Mouse (Mus musculus) stomach, embryonic 16.5 days (tissue): Measurements from ENCODE around the gene Cacna2d3. TPM values are rescaled to one million over a fixed set of nuclear protein-coding genes. Genes with fewer than 3 reads are reported as not detected.

Source experiments
- ATAC-seq: fragments of 200-750 bp; cut with Nextera tagmentation; 2 replicates; pipeline ENCODE4 v1.8.0; 2017; ENCODE audit warnings: moderate number of reproducible peaks, moderate TSS enrichment; ENCODE audit not compliant: insufficient read depth, low FRiP score
- H3K27ac ChIP-seq: fragments of 300-500 bp; sonication (generic); 2 replicates; pipeline ENCODE4 v1.5.1; 2014; ENCODE audit warnings: low read length
- H3K27me3 ChIP-seq: fragments of 300-500 bp; sonication (generic); 2 replicates; pipeline ENCODE4 v1.6.1; 2014; ENCODE audit warnings: low read length, control low read depth, mixed read lengths; ENCODE audit not compliant: control insufficient read depth, insufficient read depth
- H3K36me3 ChIP-seq: fragments of 300-500 bp; sonication (generic); 2 replicates; pipeline ENCODE4 v1.6.1; 2014; ENCODE audit warnings: low read length; ENCODE audit not compliant: control insufficient read depth, insufficient read depth
- H3K4me1 ChIP-seq: fragments of 300-500 bp; sonication (generic); 2 replicates; pipeline ENCODE4 v1.6.1; 2014; ENCODE audit warnings: low read length, control low read depth, mixed read lengths; ENCODE audit not compliant: control insufficient read depth, insufficient read depth
- H3K4me2 ChIP-seq: fragments of 300-500 bp; sonication (generic); 2 replicates; pipeline ENCODE4 v1.6.1; 2014; ENCODE audit warnings: low read depth, low read length, mixed read lengths
- H3K4me3 ChIP-seq: fragments of 300-500 bp; sonication (generic); replicated peaks from 2 replicates; pipeline ENCODE4 v1.5.1; 2014; ENCODE audit warnings: mild to moderate bottlenecking, low read length
- H3K9ac ChIP-seq: fragments of 300-500 bp; sonication (generic); 2 replicates; pipeline ENCODE4 v1.6.1; 2014; ENCODE audit warnings: low read length
- H3K9me3 ChIP-seq: fragments of 300-500 bp; sonication (generic); replicated peaks from 2 replicates; pipeline ENCODE4 v1.6.1; 2016; ENCODE audit warnings: low read length, control low read depth; ENCODE audit not compliant: control insufficient read depth
- WGBS: fragments of 180-500 bp; shearing (Covaris S2); extraction: QIAGEN DNeasy Blood & Tissue Kit; methylation state at CpG from one replicate; pipeline ENCODE4 v1.1.7; 2014; 5-methylcytosine and 5-hydroxymethylcytosine counted together
- polyA plus RNA-seq: library from polyadenylated mRNA; unstranded; fragments of >200 nt; fragmentation: Nextera tagmentation; extraction: Ambion mirVana; gene quantifications from 2 replicates; pipeline ENCODE4 v1.2.1, GENCODE M21; 2015

The Cacna2d3 gene
- polyA plus RNA-seq, 1 experiment from 2014 or later: 1.6 TPM

DNA sequence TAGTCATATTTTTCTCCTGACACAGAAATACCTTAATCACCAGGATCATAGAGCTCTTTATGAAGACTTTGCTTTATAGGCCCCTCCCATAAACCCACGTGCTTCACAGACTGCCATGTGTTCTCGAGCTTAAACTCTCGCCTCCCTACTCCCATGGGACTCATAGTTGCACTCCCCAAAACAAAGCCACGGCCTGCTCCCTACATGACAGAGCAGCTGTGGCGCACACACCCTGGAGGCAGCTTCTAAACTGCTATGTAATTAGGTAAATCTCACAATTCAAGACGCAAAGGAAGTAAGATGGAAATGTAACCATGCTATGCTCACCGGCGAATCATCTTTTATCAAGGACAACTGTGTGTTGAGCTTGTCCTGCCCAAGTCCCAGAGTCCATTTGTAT lies 319.2 kb downstream of the Cacna2d3 start:
- no peaks in the 10 kb centered on the region for H3K27me3 ChIP-seq
- H3K4me1 ChIP-seq: peaks cover 8% of the 10 kb centered on the region
- no peak overlapping the region for H3K27ac ChIP-seq
- ATAC-seq: no peak
- no peaks in the 10 kb centered on the region for H3K36me3 ChIP-seq
- 61% methylated on average over 8 of the region's 8 CpGs for WGBS
- no peak overlapping the region for H3K4me3 ChIP-seq
- H3K4me2 ChIP-seq: no peak overlapping the region
- no peaks in the 10 kb centered on the region for H3K9me3 ChIP-seq
- H3K9ac ChIP-seq: no peak overlapping the region

GRCm38 (mm10) chr14:29393786-29394185 lies 327.9 kb downstream of the Cacna2d3 start:
- no peaks in the 10 kb centered on the region for H3K9me3 ChIP-seq
- 77% methylated on average over 8 of the region's 8 CpGs for WGBS
- H3K27ac ChIP-seq: no peak overlapping the region
- H3K4me2 ChIP-seq: no peak overlapping the region
- H3K36me3 ChIP-seq: no peaks in the 10 kb centered on the region
- H3K4me3 ChIP-seq: no peak overlapping the region
- H3K4me1 ChIP-seq: no peaks in the 10 kb centered on the region
- no peaks in the 10 kb centered on the region; the same call in 1 of the 2 replicates for H3K27me3 ChIP-seq
- ATAC-seq: no peak
- H3K9ac ChIP-seq: no peak overlapping the region

- Histone ChIP-seq H3K36me3 (no peaks in the 10 kb centered on the region), H3K9me3 (no peaks in the 10 kb centered on the region), H3K4me1 (no peaks in the 10 kb centered on the region), H3K27me3 (no peaks in the 10 kb centered on the region; the same call in 1 of the 2 replicates), H3K4me2 (no peak overlapping the region), H3K27ac (no peak overlapping the region), H3K9ac (no peak overlapping the region), H3K4me3 (no peak overlapping the region)
- WGBS: 86% methylated on average over 3 of the region's 3 CpGs
- ATAC-seq: no peak
Measured at GRCm38 (mm10) chr14:29392851-29393250, 328.8 kb downstream of the Cacna2d3 start.

GRCm38 (mm10) chr14:29391489-29391888 lies 330.2 kb downstream of the Cacna2d3 start:
- Histone ChIP-seq H3K4me3 (no peak overlapping the region), H3K27me3 (no peaks in the 10 kb centered on the region; the same call in 1 of the 2 replicates), H3K9me3 (no peaks in the 10 kb centered on the region), H3K4me1 (no peaks in the 10 kb centered on the region), H3K27ac (no peak overlapping the region), H3K9ac (no peak overlapping the region), H3K36me3 (no peaks in the 10 kb centered on the region), H3K4me2 (no peak overlapping the region)
- 82% methylated on average over 2 of the region's 2 CpGs for WGBS
- ATAC-seq: no peak

DNA sequence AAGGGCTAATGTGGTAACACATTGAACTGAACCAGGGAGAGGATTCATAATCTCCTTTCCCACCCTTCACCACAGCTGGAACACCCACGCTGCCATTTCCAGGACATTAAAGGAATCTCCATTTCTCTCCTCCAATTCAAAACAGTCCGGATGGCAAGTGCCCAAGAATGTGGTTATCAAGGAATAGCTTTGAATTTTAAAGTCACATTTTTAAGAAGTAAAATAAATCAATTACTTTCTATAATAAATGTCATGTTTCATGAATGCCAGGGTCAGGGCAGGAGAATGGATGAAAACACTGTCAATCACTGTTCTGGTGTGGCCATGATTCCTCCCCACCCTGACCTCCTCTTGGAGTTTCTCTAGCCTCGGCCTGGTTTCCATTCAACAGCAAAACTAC lies 333.9 kb downstream of the Cacna2d3 start:
- Histone ChIP-seq H3K4me3 (no peak overlapping the region), H3K27ac (no peak overlapping the region), H3K36me3 (no peaks in the 10 kb centered on the region), H3K27me3 (no peaks in the 10 kb centered on the region), H3K9me3 (no peaks in the 10 kb centered on the region), H3K4me1 (no peaks in the 10 kb centered on the region), H3K9ac (no peak overlapping the region), H3K4me2 (no peak overlapping the region)
- no peak for ATAC-seq
- 69% methylated on average over 3 of the region's 3 CpGs for WGBS

DNA sequence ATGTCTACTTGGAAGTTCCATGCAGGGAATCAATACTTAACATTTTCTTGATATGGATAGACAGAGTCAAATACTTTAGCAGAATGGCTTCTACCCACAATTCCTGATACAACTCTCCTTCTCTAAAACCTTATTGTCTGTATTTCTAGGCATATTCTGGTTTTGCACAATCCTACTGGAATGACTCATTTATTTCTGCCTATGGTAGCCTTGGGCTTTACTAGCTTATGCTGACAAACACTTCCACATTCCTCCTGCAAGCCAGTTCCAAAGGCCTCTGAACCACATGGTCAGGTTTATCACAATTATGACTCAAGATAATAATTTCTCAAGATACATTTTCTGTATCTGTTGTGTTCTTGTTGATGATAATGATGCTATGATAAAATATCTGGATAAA lies 336.2 kb downstream of the Cacna2d3 start:
- Histone ChIP-seq H3K4me3 (no peak overlapping the region), H3K27me3 (no peaks in the 10 kb centered on the region), H3K9me3 (no peaks in the 10 kb centered on the region), H3K4me1 (no peaks in the 10 kb centered on the region), H3K36me3 (no peaks in the 10 kb centered on the region), H3K27ac (no peak overlapping the region), H3K4me2 (no peak overlapping the region), H3K9ac (no peak overlapping the region)
- no peak for ATAC-seq

GRCm38 (mm10) chr14:29382786-29383185 lies 338.9 kb downstream of the Cacna2d3 start:
- WGBS: 82% methylated on average over 2 of the region's 2 CpGs
- H3K9ac ChIP-seq: no peak overlapping the region
- H3K27ac ChIP-seq: no peak overlapping the region
- H3K4me1 ChIP-seq: no peaks in the 10 kb centered on the region
- no peaks in the 10 kb centered on the region for H3K27me3 ChIP-seq
- H3K9me3 ChIP-seq: no peaks in the 10 kb centered on the region
- no peak overlapping the region for H3K4me3 ChIP-seq
- H3K36me3 ChIP-seq: no peaks in the 10 kb centered on the region
- no peak for ATAC-seq
- H3K4me2 ChIP-seq: no peak overlapping the region

- no peak overlapping the region for H3K9ac ChIP-seq
- H3K4me3 ChIP-seq: no peak overlapping the region
- no peaks in the 10 kb centered on the region for H3K4me1 ChIP-seq
- no peak overlapping the region for H3K27ac ChIP-seq
- H3K36me3 ChIP-seq: no peaks in the 10 kb centered on the region
- H3K27me3 ChIP-seq: no peaks in the 10 kb centered on the region
- ATAC-seq: no peak
- WGBS: 82% methylated on average over 5 of the region's 5 CpGs
- H3K4me2 ChIP-seq: no peak overlapping the region
- no peaks in the 10 kb centered on the region for H3K9me3 ChIP-seq
Measured at GRCm38 (mm10) chr14:29366911-29367310, 354.8 kb downstream of the Cacna2d3 start.

DNA sequence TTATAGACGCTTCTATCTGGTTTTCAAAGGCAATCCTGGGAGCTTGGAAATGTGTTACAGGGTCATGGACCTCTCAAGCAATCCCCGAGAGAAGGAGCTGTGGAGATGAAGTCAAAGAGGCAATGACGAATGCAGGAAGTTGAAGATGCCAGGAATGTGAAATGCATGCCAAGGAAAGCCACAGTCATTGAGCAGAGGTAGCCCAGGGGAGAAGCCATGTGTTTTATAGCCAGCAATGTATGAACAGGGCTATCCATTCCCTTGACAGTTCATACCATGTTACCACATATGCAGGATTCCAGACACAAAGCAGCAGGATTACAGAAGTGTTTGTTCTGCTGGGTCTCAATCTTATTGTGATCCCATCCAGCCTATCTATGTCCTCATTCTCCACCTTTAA lies 359.2 kb downstream of the Cacna2d3 start:
- no peaks in the 10 kb centered on the region for H3K4me1 ChIP-seq
- H3K27me3 ChIP-seq: no peaks in the 10 kb centered on the region
- no peaks in the 10 kb centered on the region for H3K36me3 ChIP-seq
- H3K4me3 ChIP-seq: no peak overlapping the region
- WGBS: 28% methylated on average over 3 of the region's 3 CpGs
- no peak overlapping the region for H3K4me2 ChIP-seq
- H3K9ac ChIP-seq: no peak overlapping the region
- no peak for ATAC-seq
- H3K27ac ChIP-seq: no peak overlapping the region
- H3K9me3 ChIP-seq: no peaks in the 10 kb centered on the region

GRCm38 (mm10) chr14:29350627-29351026 lies 371.0 kb downstream of the Cacna2d3 start:
- H3K4me2 ChIP-seq: no peak overlapping the region
- ATAC-seq: no peak
- H3K36me3 ChIP-seq: no peaks in the 10 kb centered on the region
- no peaks in the 10 kb centered on the region for H3K4me1 ChIP-seq
- H3K27ac ChIP-seq: no peak overlapping the region
- no peak overlapping the region for H3K4me3 ChIP-seq
- 81% methylated on average over 4 of the region's 4 CpGs for WGBS
- H3K27me3 ChIP-seq: no peaks in the 10 kb centered on the region
- H3K9me3 ChIP-seq: no peaks in the 10 kb centered on the region
- H3K9ac ChIP-seq: no peak overlapping the region
